Mouse (Mus musculus) frontal cortex, postnatal 25 days (tissue): Measurements from ENCODE around the gene Crlf3.

Source experiments
- DNase-seq, 2 experiments: peaks; one replicate each; pipeline ENCODE4 v3.0.0; 2022; ENCODE audit warnings: low spot score in 2 of 2

Gene Crlf3

DNA sequence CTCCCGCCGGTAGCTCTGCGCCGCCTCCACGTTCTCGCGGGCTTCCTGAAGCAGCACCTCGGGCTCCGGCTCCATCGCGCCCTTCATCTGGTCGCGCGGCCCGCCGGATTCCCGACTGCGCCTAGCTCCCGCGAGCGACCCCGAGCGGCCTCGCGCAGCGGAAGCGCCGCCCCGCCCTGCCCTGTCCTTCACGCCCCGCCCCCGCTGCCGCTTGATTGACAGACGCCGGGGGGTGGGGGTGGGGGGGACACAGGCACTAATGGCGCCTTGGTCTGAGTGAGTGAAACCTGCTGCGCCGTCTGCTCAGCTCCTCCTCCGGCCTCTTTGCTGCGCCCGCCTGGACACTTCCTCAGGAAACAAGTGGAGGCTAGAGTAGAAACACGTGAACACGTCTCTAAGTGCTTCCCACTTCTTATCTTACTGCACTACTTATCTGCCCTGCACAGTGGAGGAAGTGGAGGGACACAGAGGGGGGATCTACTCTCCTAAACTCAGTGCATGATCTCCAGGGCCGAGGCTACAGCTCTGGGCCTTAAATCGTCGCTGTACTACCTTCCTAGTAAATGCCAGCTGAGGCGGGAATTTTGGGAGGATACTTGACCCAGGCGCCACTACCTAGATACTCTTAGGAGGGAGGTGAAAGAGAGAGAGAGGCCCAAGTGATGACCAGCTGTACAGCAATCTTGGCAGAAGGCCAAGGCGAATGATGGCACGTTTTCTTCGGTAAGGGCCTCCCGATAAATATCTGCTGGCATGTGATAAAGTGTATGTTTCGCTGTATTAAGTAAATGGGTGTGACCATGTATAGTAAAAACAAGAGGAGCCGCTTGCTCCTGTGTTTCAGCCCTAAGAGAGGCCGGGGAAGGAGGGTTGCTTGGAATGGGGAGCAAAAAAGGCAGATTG is at the start of gene Crlf3:
Gene Crlf3 (minus strand): TSS at position 166 of the 903 bp plus-strand sequence.
- peak; percentile 71 to 78 for DNase-seq

DNA sequence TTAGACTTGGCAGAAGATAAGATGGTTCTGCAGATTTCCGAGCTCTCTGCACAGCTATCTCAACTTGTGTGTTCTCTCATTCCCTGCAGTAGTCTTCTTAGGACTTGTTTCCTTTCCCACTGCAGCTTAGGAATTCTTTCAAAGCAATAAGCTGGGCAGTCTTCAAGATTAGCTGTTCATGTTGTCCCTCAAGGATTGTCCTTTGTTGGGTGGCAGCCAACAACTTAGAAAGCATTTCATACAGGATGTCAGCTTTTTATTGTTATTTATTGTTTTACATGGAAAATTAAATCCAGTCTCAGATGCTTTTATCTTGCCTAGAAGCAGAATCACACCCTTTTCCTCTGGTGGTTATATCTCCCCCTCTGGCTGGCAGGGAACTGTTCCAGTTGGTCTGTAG is 35.6 kb upstream of the Crlf3 start:
- no peak for DNase-seq

GRCm38 (mm10) chr11:80104407-80104806 is 23.6 kb upstream of the Crlf3 start:
- no peak for DNase-seq

- DNase-seq, result no peak
Observed at GRCm38 (mm10) chr11:80101298-80101697, 20.5 kb upstream of the Crlf3 start.

DNA sequence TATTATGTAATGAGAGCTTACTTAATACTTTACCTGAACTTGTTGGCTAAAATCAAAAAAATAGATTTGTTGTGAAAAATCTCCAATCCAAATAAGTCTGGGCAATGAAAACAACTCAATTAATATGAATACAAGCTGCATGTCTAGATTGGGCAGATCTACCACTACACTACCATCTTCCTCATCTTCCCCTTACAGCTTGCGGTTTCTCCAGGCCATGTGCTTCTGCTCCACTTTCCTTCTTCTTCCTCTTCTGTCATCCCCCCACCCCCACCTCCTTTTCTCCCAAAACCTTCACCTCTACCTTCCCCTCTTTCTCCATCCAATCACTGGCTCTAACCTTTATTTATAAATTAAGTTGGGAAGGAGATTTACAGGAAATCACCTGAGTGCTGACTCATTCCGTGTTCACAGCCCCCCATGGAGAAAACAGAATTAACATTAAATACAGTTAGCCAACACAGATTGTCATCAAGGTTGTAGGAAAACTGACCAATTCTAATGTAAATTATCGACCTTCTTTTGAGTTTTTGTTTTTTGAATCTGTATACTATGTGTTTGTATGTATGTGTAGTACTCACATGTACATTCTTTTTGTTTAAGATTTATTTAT is 17.8 kb upstream of the Crlf3 start:
- no peak for DNase-seq

DNA sequence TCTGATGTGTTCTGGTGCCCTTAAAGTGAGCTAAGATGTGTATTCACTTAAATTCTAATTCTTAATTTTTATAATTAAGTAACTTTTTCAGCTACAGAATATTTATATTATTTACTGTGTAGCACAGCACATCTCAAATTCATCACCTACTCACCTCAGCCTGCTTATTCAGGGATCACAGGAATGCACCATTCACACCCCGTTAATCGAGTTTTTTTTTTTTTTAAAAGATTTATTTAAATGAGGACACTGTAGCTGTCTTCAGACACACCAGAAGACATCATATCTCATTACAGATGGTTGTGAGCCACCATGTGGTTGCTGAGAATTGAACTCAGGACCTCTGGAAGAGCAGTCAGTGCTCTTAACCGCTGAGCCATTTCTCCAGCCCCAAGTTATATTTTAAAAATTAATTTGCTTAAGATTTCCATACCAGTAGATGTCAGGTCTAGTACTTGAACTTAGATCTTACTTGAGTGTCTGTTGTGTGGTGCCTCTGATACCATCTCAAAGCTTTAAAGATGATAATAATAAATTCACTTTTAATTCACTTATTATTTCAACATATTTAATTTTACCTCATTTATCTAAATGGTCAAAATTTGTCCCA is 9.9 kb upstream of the Crlf3 start:
- DNase-seq, result no peak

GRCm38 (mm10) chr11:80089817-80090214 is 9.0 kb upstream of the Crlf3 start:
- no peak for DNase-seq

DNA sequence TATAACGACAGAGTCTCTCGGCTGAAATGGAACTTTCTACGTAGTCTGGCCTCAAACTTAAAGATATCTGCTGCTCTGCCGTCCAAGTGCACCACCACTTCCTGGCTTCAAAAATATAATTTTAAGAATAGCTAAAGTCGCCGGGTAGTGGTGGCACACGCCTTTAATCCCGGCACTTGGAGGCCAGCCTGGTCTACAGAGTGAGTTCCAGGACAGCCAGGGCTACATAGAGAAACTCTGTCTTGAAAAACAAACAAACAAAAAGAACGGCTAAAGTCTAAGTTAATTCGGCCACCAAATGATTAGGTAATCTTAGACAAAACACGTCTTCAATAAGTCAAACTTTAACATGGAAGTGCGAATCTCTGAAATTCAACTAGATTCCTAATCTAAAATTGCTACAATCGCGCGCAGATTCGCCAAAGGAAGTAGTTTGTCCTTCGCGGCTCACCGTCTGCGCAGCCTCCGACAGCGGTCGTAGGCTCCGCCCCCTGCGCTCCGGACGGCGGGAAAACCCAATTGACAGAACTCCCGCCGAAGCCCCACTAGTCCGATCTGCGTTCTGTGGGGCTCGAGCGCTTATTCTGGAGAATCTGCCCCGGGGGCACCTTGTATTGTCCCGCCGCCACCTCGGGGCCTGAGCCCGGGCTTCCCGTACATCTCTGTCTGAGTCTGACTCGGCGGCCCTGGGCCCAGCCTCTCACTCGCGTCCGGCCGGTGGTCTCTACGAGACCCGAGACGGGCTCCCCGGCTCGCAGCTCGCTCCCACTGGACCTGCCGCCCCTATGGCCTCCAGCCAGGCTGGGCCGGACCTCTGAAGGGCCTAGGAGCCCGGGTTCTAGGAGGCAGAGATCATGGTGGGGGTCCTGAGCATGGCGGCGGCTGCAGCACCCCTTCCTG is 8.4 kb upstream of the Crlf3 start, which contains the start of gene Atad5:
Gene Atad5 (plus strand): TSS at position 484 of the 900 bp plus-strand sequence.
- DNase-seq, result peak; percentile 79

- peak; percentile 69 to 75 for DNase-seq
Observed at GRCm38 (mm10) chr11:80086844-80087243, 6.1 kb upstream of the Crlf3 start.

DNA sequence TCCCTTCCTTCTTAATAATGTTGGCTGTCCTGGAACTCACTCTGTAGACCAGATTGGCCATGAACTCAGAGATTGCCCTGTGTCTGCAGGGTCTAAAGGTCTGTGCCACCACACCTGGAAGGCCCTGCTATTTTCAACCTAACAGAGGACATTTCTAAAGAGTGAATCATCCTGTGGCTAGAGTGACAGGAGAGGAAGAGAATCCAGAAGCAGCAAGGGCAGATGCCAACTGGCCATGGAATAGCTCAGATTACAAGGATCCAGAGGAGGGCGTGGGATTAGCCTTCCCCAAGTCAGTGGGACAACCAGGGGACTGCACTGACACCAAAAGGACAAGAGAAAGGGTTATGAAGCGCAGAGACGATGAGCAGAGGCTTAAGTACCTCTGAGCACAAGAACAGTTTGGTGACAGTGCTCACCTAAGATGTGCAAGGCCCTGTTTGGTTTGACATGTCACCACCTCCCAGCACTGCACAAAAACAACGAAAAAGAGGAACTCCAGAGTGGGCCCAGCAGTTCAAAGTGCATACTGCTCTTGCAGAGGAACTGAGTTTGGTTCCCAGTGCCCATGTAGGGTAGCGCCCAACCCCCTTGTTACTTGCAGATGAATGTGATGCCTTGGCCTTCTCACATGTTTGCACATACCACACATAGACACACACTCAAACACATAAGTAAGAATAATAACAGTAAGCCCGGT is 4.7 kb upstream of the Crlf3 start:
- no peak for DNase-seq

DNA sequence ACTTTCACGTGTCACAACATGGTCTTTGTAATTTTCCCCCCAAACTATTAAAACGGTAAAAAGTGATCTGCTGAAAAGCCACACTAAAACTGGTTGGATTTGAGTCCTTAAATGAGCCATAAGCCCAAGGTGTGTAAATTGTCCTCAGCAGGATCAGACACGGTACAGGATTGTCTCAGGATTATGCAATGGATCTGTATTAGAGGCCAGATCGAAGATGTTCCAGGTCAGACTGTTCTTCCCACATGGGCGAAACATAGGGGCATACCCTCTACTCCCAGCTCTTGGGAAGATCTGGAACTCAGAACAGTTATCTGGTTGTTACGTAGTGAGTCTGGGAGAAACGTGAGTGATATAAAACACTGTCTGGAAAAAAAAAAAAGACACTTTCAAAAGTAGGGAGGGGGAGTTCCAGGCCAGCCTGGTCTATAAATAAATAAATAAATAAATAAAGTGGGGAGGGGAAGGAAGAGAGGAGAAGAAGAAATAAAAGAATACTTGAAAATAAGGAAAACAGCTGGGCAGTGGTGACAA is 1.1 kb upstream of the Crlf3 start:
- no peak for DNase-seq

- no peak for DNase-seq
Observed at GRCm38 (mm10) chr11:80080381-80080825, 388 bp downstream of the Crlf3 start.

DNA sequence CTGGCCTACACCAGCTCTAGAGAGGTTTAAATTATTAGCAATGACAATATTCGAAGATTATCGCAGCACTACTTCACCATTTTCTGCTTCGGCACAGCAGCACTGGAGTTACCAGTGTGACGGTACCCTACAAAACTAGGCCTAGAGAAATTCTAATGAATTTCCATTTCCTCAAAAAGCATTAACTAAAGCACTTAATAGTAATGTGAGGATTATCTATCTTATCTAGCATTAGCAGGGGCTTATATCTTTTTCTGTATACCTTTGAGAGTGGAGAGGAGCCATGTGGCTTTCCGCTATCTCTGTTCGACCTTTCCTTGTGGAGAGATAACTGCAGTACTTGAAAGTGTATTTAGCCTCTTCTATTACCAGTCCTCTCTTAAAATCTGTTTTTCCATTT is 1.0 kb downstream of the Crlf3 start:
- DNase-seq, result no peak

DNA sequence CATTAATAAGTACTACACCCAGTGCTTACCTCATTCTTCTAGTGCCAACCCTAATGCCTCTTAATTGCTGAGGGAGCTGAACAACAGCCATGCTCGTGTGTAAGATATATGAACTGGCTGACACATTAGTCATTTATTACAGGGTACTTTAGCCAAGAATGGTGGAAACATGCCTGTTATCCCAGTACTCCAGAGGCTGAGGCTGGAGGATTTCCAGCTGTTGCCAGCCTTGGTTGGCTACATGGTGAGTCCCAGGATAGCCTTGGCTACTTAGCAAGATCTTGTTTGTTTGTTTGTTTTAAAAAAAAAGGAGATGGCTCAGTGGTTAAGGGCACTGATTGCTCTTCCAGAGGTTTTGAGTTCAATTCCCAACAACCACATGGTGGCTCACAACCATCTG is 2.0 kb downstream of the Crlf3 start:
- DNase-seq, result no peak

DNA sequence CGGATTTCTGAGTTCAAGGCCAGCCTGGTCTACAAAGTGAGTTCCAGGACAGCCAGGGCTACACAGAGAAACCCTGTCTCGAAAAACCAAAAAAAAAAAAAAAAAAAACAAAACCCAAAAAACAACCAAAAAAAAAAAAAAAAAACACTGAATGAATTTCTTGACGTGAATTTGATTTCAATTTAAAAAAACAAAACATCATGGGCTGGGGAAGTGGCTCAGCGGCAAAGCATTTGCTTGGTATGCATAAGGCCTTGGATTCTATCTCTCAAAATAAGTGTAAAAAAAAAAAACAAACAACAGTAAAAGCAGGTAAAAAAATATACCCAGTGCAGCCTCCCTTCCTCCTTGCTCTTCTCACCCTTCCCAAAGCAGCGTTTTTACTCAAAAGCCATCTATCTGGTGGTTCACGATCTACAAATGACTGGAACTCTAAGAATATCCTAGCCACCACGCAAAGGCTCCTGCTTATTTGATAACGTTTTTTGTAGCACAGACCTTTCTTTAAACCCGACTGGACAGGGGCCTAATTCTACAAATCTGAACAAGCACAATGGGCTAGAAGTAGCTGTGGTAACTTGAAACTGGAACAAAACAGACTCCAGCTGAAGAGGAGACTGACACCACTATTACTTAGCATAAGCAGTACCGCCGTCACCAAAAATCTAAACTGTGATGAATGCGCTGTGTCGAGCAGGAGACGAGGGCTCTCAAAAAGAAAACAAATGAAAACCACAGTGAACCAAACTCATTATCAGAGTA is 2.8 kb downstream of the Crlf3 start:
- no peak for DNase-seq

DNA sequence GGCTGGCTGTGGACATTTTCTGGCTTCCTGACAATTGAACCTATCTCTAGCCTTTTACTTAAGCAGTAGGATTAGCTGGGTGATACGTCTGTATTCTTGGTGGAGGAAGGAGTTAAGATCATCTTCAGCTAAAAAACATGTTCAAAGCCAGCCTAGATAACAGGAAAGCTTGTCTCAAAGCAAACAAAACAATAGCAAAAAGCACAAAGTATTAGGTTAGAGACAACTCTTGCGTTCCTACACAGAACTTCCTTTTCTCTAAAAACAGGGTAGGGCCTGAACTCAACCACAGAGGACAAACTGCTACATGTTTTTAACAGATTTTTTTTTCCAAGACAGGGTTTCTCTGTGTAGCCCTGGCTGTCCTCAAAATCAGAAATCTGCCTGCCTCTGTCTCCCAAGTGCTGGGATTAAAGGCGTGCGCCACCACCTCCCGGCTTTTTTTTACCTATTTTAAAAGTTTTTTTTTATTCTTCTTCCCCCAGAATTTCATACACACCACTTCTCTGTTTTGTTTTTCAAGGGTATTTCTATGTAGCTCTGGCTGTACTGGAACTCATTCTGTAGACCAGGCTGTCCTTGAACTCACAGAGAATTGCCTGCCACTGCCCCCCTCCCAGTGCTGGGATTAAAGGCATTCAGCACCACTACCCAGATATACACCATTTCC is 5.0 kb downstream of the Crlf3 start:
- no peak for DNase-seq

GRCm38 (mm10) chr11:80072365-80072764 is 8.4 kb downstream of the Crlf3 start:
- no peak for DNase-seq

DNA sequence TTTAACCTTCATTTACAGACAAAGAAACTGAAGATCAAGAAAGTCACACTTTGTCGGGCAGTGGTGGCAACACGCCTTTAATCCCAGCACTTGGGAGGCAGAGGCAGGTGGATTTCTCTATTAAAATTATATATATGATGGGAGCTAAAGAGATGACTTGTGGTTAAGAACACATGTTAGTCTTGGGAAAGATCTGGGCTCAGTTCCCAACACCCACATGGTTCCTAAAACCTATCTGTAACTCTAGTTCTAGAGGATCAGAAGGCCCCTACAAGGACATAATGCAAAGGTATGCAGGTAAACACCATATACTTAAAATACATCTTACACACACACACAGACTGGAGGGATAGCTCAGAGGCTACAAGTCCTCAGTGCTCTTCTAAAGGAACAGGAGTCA is 9.8 kb downstream of the Crlf3 start:
- DNase-seq, result no peak

DNA sequence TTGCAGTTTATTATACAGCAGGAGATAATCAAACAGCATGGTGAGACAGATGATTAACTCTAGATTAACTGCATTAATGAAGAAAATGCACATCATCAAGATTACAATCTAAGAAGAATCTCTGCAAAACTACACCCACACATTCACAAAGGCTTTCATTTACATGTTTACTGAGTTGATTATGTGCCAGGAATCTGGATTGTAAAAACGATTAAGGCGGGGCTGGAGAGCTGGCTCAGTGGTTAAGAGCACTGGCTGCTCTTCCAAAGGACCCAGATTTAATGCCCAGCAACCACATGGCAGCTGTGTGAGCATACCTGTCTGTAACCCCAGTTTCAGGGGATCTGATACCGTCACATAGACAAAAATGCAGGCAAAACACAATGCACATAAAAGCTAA is 11.0 kb downstream of the Crlf3 start:
- DNase-seq, result no peak
